Mouse (Mus musculus): ENCODE measurements at regions not wholly inside any gene's neighbourhood (a gene's known extent, or its start where the extent isn't known, plus 50 kb on each side); places are given as distances from the start of the nearest gene placed in this dataset.
A peak's percentile ranks its signal among the peaks of the same experiment; 100 is the strongest.
"Not testable (repeated sequence)": the region's sequence is repeated elsewhere in the genome, so short reads cannot be mapped to it uniquely, and the experiment has no call there.

- no peak for DNase-seq (ENCODE audit: low spot score)
- H3K27me3 ChIP-seq (ENCODE audit: insufficient read depth, low read length): 0 out of 2 replicates have a peak, but pooled peaks cover 2% of the 10 kb centered on the region
These were observed 87.4 kb downstream of the Fam174b start for GRCm38 (mm10) chr7:73827549-73827948.

GRCm38 (mm10) chr7:73830581-73830980 is 90.5 kb downstream of the Fam174b start:
- no peak for ATAC-seq (ENCODE audit: extremely low read depth, insufficient number of reproducible peaks, low FRiP score, poor library complexity, severe bottlenecking)
- DNase-seq (ENCODE audit: low spot score): no peak
- no peak for TF ChIP-seq POLR2AphosphoS5 (IDR thresholded peaks at IDR 0.05; ENCODE audit: insufficient replicate concordance, low read depth, low read length)
- TF ChIP-seq GATA2 (IDR thresholded peaks at IDR 0.05; ENCODE audit: borderline replicate concordance, low read depth, low read length): no peak
- TF ChIP-seq TAL1 (conservative IDR thresholded peaks at IDR 0.05; ENCODE audit: low read depth, low read length): no peak
- no peak for TF ChIP-seq GATA1 (IDR thresholded peaks at IDR 0.05; ENCODE audit: borderline replicate concordance, low read length)
- no peak overlapping the region for H3K4me3 ChIP-seq (ENCODE audit: low read depth, low read length)
- H3K36me3 ChIP-seq (replicated peaks): no peaks in the 10 kb centered on the region
- H3K27me3 ChIP-seq (ENCODE audit: insufficient read depth, low read length): 0 out of 2 replicates have a peak, but pooled peaks cover 2% of the 10 kb centered on the region
- H3K4me1 ChIP-seq (ENCODE audit: insufficient read depth, low read depth, low read length): no peaks in the 10 kb centered on the region
- H3K9me3 ChIP-seq (replicated peaks): no peaks in the 10 kb centered on the region

More at GRCm38 (mm10) chr7:73827549-73827948, 87.4 kb downstream of the Fam174b start:
- no peaks in the 10 kb centered on the region for H3K9me3 ChIP-seq (replicated peaks)
- no peaks in the 10 kb centered on the region for H3K36me3 ChIP-seq (replicated peaks)
- no peak overlapping the region for H3K4me3 ChIP-seq (ENCODE audit: low read depth, low read length)
- no peaks in the 10 kb centered on the region for H3K4me1 ChIP-seq (ENCODE audit: insufficient read depth, low read depth, low read length)
- ATAC-seq (ENCODE audit: extremely low read depth, insufficient number of reproducible peaks, low FRiP score, poor library complexity, severe bottlenecking): no peak
- no peak for TF ChIP-seq GATA1 (IDR thresholded peaks at IDR 0.05; ENCODE audit: borderline replicate concordance, low read length)
- no peak for TF ChIP-seq CTCF (IDR thresholded peaks at IDR 0.05; ENCODE audit: low read depth, low read length)
- TF ChIP-seq POLR2AphosphoS5 (IDR thresholded peaks at IDR 0.05; ENCODE audit: insufficient replicate concordance, low read depth, low read length): no peak
- no peak for TF ChIP-seq GATA2 (IDR thresholded peaks at IDR 0.05; ENCODE audit: borderline replicate concordance, low read depth, low read length)
- no peak for TF ChIP-seq TAL1 (conservative IDR thresholded peaks at IDR 0.05; ENCODE audit: low read depth, low read length)

GRCm38 (mm10) chr7:73840381-73840780 is 100.3 kb downstream of the Fam174b start:
- no peak for ATAC-seq (ENCODE audit: extremely low read depth, insufficient number of reproducible peaks, low FRiP score, poor library complexity, severe bottlenecking)
- Histone ChIP-seq H3K36me3 (replicated peaks) (no peaks in the 10 kb centered on the region), H3K4me1 (ENCODE audit: insufficient read depth, low read depth, low read length) (no peaks in the 10 kb centered on the region), H3K4me3 (ENCODE audit: low read depth, low read length) (no peak overlapping the region), H3K9me3 (replicated peaks) (no peaks in the 10 kb centered on the region), H3K27me3 (ENCODE audit: insufficient read depth, low read length) (no peaks in the 10 kb centered on the region)
- TF ChIP-seq GATA1 (IDR thresholded peaks at IDR 0.05; ENCODE audit: borderline replicate concordance, low read length): no peak
- TF ChIP-seq TAL1 (conservative IDR thresholded peaks at IDR 0.05; ENCODE audit: low read depth, low read length): no peak
- no peak for TF ChIP-seq CTCF (IDR thresholded peaks at IDR 0.05; ENCODE audit: low read depth, low read length)
- TF ChIP-seq POLR2AphosphoS5 (IDR thresholded peaks at IDR 0.05; ENCODE audit: insufficient replicate concordance, low read depth, low read length): no peak
- no peak for TF ChIP-seq GATA2 (IDR thresholded peaks at IDR 0.05; ENCODE audit: borderline replicate concordance, low read depth, low read length)
- no peak for DNase-seq (ENCODE audit: low spot score)

GRCm38 (mm10) chr7:73852184-73852583 is 112.1 kb downstream of the Fam174b start:
- Histone ChIP-seq H3K9me3 (replicated peaks) (no peaks in the 10 kb centered on the region), H3K27me3 (ENCODE audit: insufficient read depth, low read length) (no peaks in the 10 kb centered on the region), H3K4me1 (ENCODE audit: insufficient read depth, low read depth, low read length) (no peaks in the 10 kb centered on the region), H3K4me3 (ENCODE audit: low read depth, low read length) (no peak overlapping the region), H3K36me3 (replicated peaks) (no peaks in the 10 kb centered on the region)
- ATAC-seq (ENCODE audit: extremely low read depth, insufficient number of reproducible peaks, low FRiP score, poor library complexity, severe bottlenecking) (no peak), DNase-seq (ENCODE audit: low spot score) (no peak)
- TF ChIP-seq GATA2 (IDR thresholded peaks at IDR 0.05; ENCODE audit: borderline replicate concordance, low read depth, low read length) (no peak), POLR2AphosphoS5 (IDR thresholded peaks at IDR 0.05; ENCODE audit: insufficient replicate concordance, low read depth, low read length) (no peak), TAL1 (conservative IDR thresholded peaks at IDR 0.05; ENCODE audit: low read depth, low read length) (no peak), GATA1 (IDR thresholded peaks at IDR 0.05; ENCODE audit: borderline replicate concordance, low read length) (no peak), CTCF (IDR thresholded peaks at IDR 0.05; ENCODE audit: low read depth, low read length) (no peak)

GRCm38 (mm10) chr7:73853296-73853950 is 113.3 kb downstream of the Fam174b start:
- not testable (repeated sequence) for H3K4me3 ChIP-seq (ENCODE audit: low read depth, low read length); H3K4me1 ChIP-seq (ENCODE audit: insufficient read depth, low read depth, low read length); ATAC-seq (ENCODE audit: extremely low read depth, insufficient number of reproducible peaks, low FRiP score, poor library complexity, severe bottlenecking); DNase-seq (ENCODE audit: low spot score); H3K36me3 ChIP-seq (replicated peaks); H3K27me3 ChIP-seq (ENCODE audit: insufficient read depth, low read length); H3K9me3 ChIP-seq (replicated peaks)

- no peaks in the 10 kb centered on the region for H3K36me3 ChIP-seq (replicated peaks)
- no peaks in the 10 kb centered on the region for H3K9me3 ChIP-seq (replicated peaks)
- TF ChIP-seq CTCF (IDR thresholded peaks at IDR 0.05; ENCODE audit: low read depth, low read length) (peak; percentile 53), GATA2 (IDR thresholded peaks at IDR 0.05; ENCODE audit: borderline replicate concordance, low read depth, low read length) (no peak)
- ATAC-seq (ENCODE audit: extremely low read depth, insufficient number of reproducible peaks, low FRiP score, poor library complexity, severe bottlenecking) (no peak), DNase-seq (ENCODE audit: low spot score) (no peak)
- no peaks in the 10 kb centered on the region for H3K27me3 ChIP-seq (ENCODE audit: insufficient read depth, low read length)
- H3K4me3 ChIP-seq (ENCODE audit: low read depth, low read length): no peak overlapping the region
- H3K4me1 ChIP-seq (ENCODE audit: insufficient read depth, low read depth, low read length): no peaks in the 10 kb centered on the region
These were observed 115.4 kb downstream of the Fam174b start for GRCm38 (mm10) chr7:73855489-73855888.

GRCm38 (mm10) chr7:73856908-73857307 is 116.8 kb downstream of the Fam174b start:
- ATAC-seq (ENCODE audit: extremely low read depth, insufficient number of reproducible peaks, low FRiP score, poor library complexity, severe bottlenecking): no peak
- TF ChIP-seq POLR2AphosphoS5 (IDR thresholded peaks at IDR 0.05; ENCODE audit: insufficient replicate concordance, low read depth, low read length) (no peak), GATA2 (IDR thresholded peaks at IDR 0.05; ENCODE audit: borderline replicate concordance, low read depth, low read length) (no peak), CTCF (IDR thresholded peaks at IDR 0.05; ENCODE audit: low read depth, low read length) (no peak), GATA1 (IDR thresholded peaks at IDR 0.05; ENCODE audit: borderline replicate concordance, low read length) (no peak), TAL1 (conservative IDR thresholded peaks at IDR 0.05; ENCODE audit: low read depth, low read length) (no peak)
- DNase-seq (ENCODE audit: low spot score): no peak
- Histone ChIP-seq H3K36me3 (replicated peaks) (no peaks in the 10 kb centered on the region), H3K4me3 (ENCODE audit: low read depth, low read length) (no peak overlapping the region), H3K9me3 (replicated peaks) (no peaks in the 10 kb centered on the region), H3K4me1 (ENCODE audit: insufficient read depth, low read depth, low read length) (no peaks in the 10 kb centered on the region), H3K27me3 (ENCODE audit: insufficient read depth, low read length) (no peaks in the 10 kb centered on the region)

All from G1E (cell line).